Mouse (Mus musculus): ENCODE results near the gene Dennd1a.

DNA sequence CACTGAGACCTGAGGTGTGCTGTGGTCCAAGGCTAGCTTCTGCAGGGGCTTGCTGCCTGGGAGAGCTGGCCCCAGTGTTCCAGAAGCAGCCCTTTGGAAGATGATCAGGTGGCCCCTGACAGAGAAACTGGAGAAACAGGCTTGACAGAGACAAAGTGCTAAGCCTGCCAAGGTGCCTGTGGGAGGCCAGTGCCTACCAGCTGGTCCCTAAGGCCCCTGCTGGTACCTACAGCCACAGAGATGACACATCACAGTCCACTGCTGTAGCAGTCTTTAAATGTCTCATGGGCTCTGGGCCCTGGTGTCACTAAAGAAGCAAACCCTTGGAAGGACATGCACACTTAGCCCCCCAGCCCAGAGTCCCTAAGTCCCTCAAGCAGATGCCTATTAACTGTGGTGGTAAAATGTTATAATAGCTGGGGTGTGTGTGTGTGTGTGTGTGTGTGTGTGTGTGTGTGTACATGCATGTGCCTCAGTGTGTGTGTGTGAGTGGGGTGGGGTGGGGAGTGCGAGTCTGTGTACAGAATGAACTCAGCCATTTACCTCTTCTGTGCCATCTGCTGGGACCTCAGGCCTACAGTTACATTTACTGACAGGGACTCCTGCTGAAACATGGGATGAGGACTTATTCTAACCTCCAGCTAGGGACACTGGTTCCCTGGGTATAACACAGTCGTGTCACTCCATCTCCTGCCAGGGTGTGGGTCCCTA lies 530.8 kb downstream of the Dennd1a start:
- TF ChIP-seq POLR2A (IDR thresholded peaks at IDR 0.05; ENCODE audit: insufficient read depth, low read length) (no peak), CTCF (IDR thresholded peaks at IDR 0.05; ENCODE audit: low read depth, low read length) (no peak)

Data from ES-Bruce4 (cell line).